12 mouse cellular contexts compared by ENCODE assay signal in the genomic region with DNA sequence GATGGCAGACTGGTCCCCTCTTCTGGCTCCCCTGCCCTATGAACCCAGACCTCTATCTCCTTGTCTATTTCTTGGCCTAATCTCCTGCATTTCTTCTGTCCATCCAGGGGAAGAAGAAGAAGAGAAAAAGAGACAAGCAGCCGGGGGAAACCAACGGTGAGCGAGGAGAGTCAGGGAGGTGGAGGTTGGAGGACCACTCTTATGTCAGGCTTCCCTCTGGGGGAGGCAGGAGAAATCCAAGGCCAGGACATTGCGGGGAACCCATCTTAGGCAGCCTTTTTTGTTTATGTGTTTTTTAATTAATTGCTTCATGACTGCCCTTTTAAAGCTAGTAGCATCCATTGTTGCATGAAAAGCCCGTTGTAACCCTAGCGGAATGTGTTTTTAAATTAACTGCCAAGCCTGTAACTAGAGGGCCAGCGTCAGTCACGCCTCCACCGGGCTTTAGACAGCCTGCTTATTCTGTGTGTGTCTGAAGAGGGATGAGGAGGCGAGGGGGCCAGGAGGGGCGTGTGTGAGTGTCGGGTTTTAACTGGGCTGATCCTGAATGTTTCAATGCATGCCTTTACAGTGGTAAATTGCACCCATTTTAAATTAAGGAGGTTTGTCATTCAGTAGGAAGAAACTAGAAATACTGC.
DNase-seq lines count a peak whose midpoint lies in the region; ATAC-seq and TF ChIP-seq lines count a peak whose summit lies in the region.
"Had no signal": no experiment of that assay in that cellular context is flagged by ENCODE, and none has a peak within 500 bp of the region (broad histone marks: within the 10 kb centered on the region; RNA-seq: fewer than 3 reads in every experiment).

No protein-coding gene starts in this region.

- peak; percentile 72 for ATAC-seq in lung, embryonic 14.5 days (ENCODE audit: insufficient read depth)
- ATAC-seq in midbrain, embryonic 15.5 days (replicated peaks) = peak; percentile 41; the same call in 1 of the 2 replicates
- no peak for ATAC-seq in frontal cortex, adult (ENCODE audit: low TSS enrichment)

- 28% methylated on average over 12 of the region's 12 CpGs for WGBS in lung, embryonic 14.5 days
- 44% methylated on average over 12 of the region's 12 CpGs for WGBS in embryonic facial prominence, embryonic 10.5 days
- 9% methylated on average over 12 of the region's 12 CpGs for WGBS in midbrain, embryonic 15.5 days

- no peak for TF ChIP-seq CTCF in lung, embryonic 14.5 days (IDR thresholded peaks at IDR 0.05; ENCODE audit: low read depth)

- intact Hi-C loops in gastrocnemius, postnatal 14 days (cut with DNase I; ENCODE audit: low total_unique reads) = no loop called here

- no peak overlapping the region for H3K9ac ChIP-seq in lung, embryonic 14.5 days
- no peak overlapping the region for H3K9ac ChIP-seq in midbrain, embryonic 15.5 days

- no peak overlapping the region for H3K4me2 ChIP-seq in lung, embryonic 14.5 days
- no peak overlapping the region for H3K4me2 ChIP-seq in midbrain, embryonic 15.5 days

- H3K4me1 ChIP-seq in lung, embryonic 14.5 days (ENCODE audit: insufficient read depth) = no peaks in the 10 kb centered on the region
- peaks cover 14% of the 10 kb centered on the region for H3K4me1 ChIP-seq in embryonic facial prominence, embryonic 10.5 days
- peaks cover 23% of the 10 kb centered on the region for H3K4me1 ChIP-seq in midbrain, embryonic 15.5 days

- no peaks in the 10 kb centered on the region for H3K9me3 ChIP-seq in lung, embryonic 14.5 days (ENCODE audit: low read depth, low read length)
- H3K9me3 ChIP-seq in embryonic facial prominence, embryonic 10.5 days = no peaks in the 10 kb centered on the region
- no peaks in the 10 kb centered on the region for H3K9me3 ChIP-seq in midbrain, embryonic 15.5 days

- no peak overlapping the region for H3K27ac ChIP-seq in lung, embryonic 14.5 days (ENCODE audit: low read depth)
- 0 out of 2 replicates have a peak overlapping the region, but pooled peaks have one; percentile 20 for H3K27ac ChIP-seq in embryonic facial prominence, embryonic 10.5 days (replicated peaks)
- peak overlapping the region; percentile 73 for H3K27ac ChIP-seq in midbrain, embryonic 15.5 days

- peak; percentile 81 for DNase-seq in lung, embryonic 14.5 days
- DNase-seq in lung, postnatal 36 days = no peak
- peak; percentile 47 for DNase-seq in embryonic facial prominence, embryonic 10.5 days (ENCODE audit: low spot score)
- DNase-seq in kidney, postnatal 14 days = peak; percentile 30
- DNase-seq in gastrocnemius, postnatal 14 days = no peak
- no peak for DNase-seq in urinary bladder, postnatal 14 days (ENCODE audit: low spot score)
- DNase-seq: adrenal gland, postnatal 36 days; cerebellum, postnatal 10 days; thymus, postnatal 4 days had no signal

- H3K27me3 ChIP-seq in lung, embryonic 14.5 days (ENCODE audit: insufficient read depth, low read length) = no peaks in the 10 kb centered on the region
- no peaks in the 10 kb centered on the region for H3K27me3 ChIP-seq in embryonic facial prominence, embryonic 10.5 days (replicated peaks; ENCODE audit: low read depth, poor library complexity, severe bottlenecking)
- H3K27me3 ChIP-seq in midbrain, embryonic 15.5 days (replicated peaks) = no peaks in the 10 kb centered on the region

- peaks cover 46% of the 10 kb centered on the region for H3K36me3 ChIP-seq in lung, embryonic 14.5 days (ENCODE audit: insufficient read depth)
- peaks cover 85% of the 10 kb centered on the region for H3K36me3 ChIP-seq in embryonic facial prominence, embryonic 10.5 days (replicated peaks)
- H3K36me3 ChIP-seq in midbrain, embryonic 15.5 days (replicated peaks) = peaks cover 2% of the 10 kb centered on the region; the same call in 1 of the 2 replicates

- no peak overlapping the region for H3K4me3 ChIP-seq in lung, embryonic 14.5 days (ENCODE audit: low read depth, low read length)
- H3K4me3 ChIP-seq in embryonic facial prominence, embryonic 10.5 days = no peak overlapping the region
- H3K4me3 ChIP-seq in midbrain, embryonic 15.5 days = no peak overlapping the region
- H3K4me3 ChIP-seq: myocyte had no signal

Comparison
In these comparisons a context has a peak if more than half of its experiments do, and no peak if none do; other contexts are left out.
1. DNase-seq: peak in lung, embryonic 14.5 days (single experiment), embryonic facial prominence, embryonic 10.5 days (single experiment) and kidney, postnatal 14 days (single experiment); none in lung, postnatal 36 days (single experiment), gastrocnemius, postnatal 14 days (single experiment) and urinary bladder, postnatal 14 days (single experiment).